Mouse (Mus musculus) liver, postnatal 0 days (tissue): ENCODE data around the gene Ahsg.
A peak's percentile ranks its signal among the peaks of the same experiment; 100 is the strongest.

ENCODE experiments used
- CTCF ChIP-seq: sonication (generic); IDR thresholded peaks from 2 replicates; pipeline ENCODE4 v1.5.1; 2016; ENCODE audit warnings: antibody characterized with exemption, low read depth
- EP300 ChIP-seq: IDR thresholded peaks from 2 replicates; pipeline ENCODE4 v1.6.1; 2016; ENCODE audit warnings: antibody characterized with exemption, low read depth, mild to moderate bottlenecking

DNA sequence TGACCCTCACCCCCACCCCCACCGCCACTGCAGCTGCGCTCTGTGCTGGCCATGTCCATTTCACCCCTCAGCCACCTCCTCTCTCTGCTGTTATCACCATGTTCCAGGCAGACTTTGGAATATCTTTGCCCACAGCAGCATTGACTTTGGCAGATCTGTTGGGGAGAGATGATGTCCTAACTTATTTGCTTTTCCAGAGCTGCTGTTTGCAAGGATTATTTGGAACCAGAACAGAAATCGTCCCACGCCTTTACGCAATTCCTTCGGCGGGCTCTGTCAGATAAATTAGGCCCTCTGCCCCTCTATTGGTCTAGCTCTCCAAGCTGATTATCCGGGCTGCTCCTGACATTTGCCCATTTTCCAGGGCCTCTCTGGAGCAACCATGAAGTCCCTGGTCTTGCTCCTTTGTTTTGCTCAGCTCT lies 667 bp downstream of the Ahsg start:
- TF ChIP-seq CTCF (no peak), EP300 (peak; percentile 89)
